Mouse (Mus musculus) megakaryocyte, embryonic 14.5 days (primary cell): ENCODE results near the gene Foxf1.

Experiments
- FLI1 ChIP-seq: IDR thresholded peaks from 2 replicates; pipeline ENCODE4 v1.6.1; 2012; ENCODE audit warnings: low read length, inconsistent platforms, mixed read lengths
- GATA1 ChIP-seq: IDR thresholded peaks from 3 replicates; pipeline ENCODE4 v1.6.1; 2012; ENCODE audit warnings: mixed read lengths, low read length, inconsistent platforms, borderline replicate concordance

GRCm38 (mm10) chr8:121062521-121062920, 21.7 kb upstream of the Foxf1 start:
- TF ChIP-seq FLI1 = no peak
- no peak for TF ChIP-seq GATA1
